Comparison of ENCODE assay signal across 8 mouse cellular contexts in genomic region chrX:73690917-73691629, GRCm38 (mm10). TPM values are rescaled to one million over a fixed set of nuclear protein-coding genes. Genes with fewer than 3 reads are reported as not detected.
DNase-seq lines count a peak whose midpoint lies in the region.

No protein-coding gene starts in this region.

- DNase-seq in ovary, postnatal 36 days (ENCODE audit: low spot score): peak; percentile 47
- no peak for DNase-seq in ovary, adult 18-20 months (ENCODE audit: low spot score)
- peak; percentile 73 for DNase-seq in adrenal gland, postnatal 10 days
- DNase-seq in embryo, embryonic 9.5 days (ENCODE audit: extremely low spot score): peak; percentile 10
- peak; percentile 64 for DNase-seq in heart, postnatal 4 days
- DNase-seq in layer of hippocampus, postnatal 36 days: peak; percentile 36 to 45
- DNase-seq in monocyte, adult 2 months (ENCODE audit: low read depth in 1 of 2, low spot score in 2 of 2): peak; percentile 27
- no peak for DNase-seq in urinary bladder, postnatal 10 days (ENCODE audit: low spot score)

RNA-seq across cellular contexts. Expression of gene Slc6a8, which starts 18.1 kb away (rescaled TPM):
- total RNA-seq in adrenal gland, postnatal 10 days (2021): 10 to 100 TPM; 31.9 to 43.3 TPM
- 100 to 1,000 TPM; 120 TPM for total RNA-seq in heart, postnatal 4 days (2021)
- total RNA-seq in layer of hippocampus, postnatal 36 days (2021): 100 to 1,000 TPM in 1 of 2 experiments, 10 to 100 TPM in 1; 92.0 to 100 TPM

RNA-seq across cellular contexts. Expression of gene Bcap31, which starts 24.9 kb away (rescaled TPM):
- 100 to 1,000 TPM; 233 to 236 TPM for total RNA-seq in adrenal gland, postnatal 10 days (2021)
- 10 to 100 TPM; 94.0 to 99.8 TPM for total RNA-seq in heart, postnatal 4 days (2021)
- total RNA-seq in layer of hippocampus, postnatal 36 days (2021): 10 to 100 TPM; 83.2 to 85.3 TPM

RNA-seq across cellular contexts. Expression of gene Abcd1, which starts 25.3 kb away (rescaled TPM):
- 10 to 100 TPM; 24.7 to 31.8 TPM for total RNA-seq in adrenal gland, postnatal 10 days (2021)
- 10 to 100 TPM; 20.4 to 20.7 TPM for total RNA-seq in heart, postnatal 4 days (2021)
- total RNA-seq in layer of hippocampus, postnatal 36 days (2021): 10 to 100 TPM; 11.7 to 12.1 TPM

RNA-seq across cellular contexts. Expression of gene Pnck, which starts 31.2 kb away (rescaled TPM):
- total RNA-seq in adrenal gland, postnatal 10 days (2021): 10 to 100 TPM in 1 of 2 experiments, 1 to 10 TPM in 1; 5.6 to 13.8 TPM
- 10 to 100 TPM; 10.4 to 12.7 TPM for total RNA-seq in heart, postnatal 4 days (2021)
- total RNA-seq in layer of hippocampus, postnatal 36 days (2021): 100 to 1,000 TPM; 107 to 123 TPM

RNA-seq across cellular contexts. Expression of gene Dusp9, which starts 51.9 kb away (rescaled TPM):
- 1 to 10 TPM in 1 of 2 experiments, under 1 TPM in 1; 0.67 to 1.1 TPM for total RNA-seq in adrenal gland, postnatal 10 days (2021)
- under 1 TPM; 0.18 to 0.19 TPM for total RNA-seq in heart, postnatal 4 days (2021)
- under 1 TPM; 0.18 to 0.25 TPM for total RNA-seq in layer of hippocampus, postnatal 36 days (2021)

Comparison
In these comparisons a context has a peak if more than half of its experiments do, and no peak if none do; other contexts are left out.
1. DNase-seq: peak in ovary, postnatal 36 days (single experiment), adrenal gland, postnatal 10 days (single experiment), embryo, embryonic 9.5 days (single experiment), heart, postnatal 4 days (single experiment), layer of hippocampus, postnatal 36 days (2 of 2) and monocyte, adult 2 months (2 of 2); none in ovary, adult 18-20 months (single experiment) and urinary bladder, postnatal 10 days (single experiment).